Mouse (Mus musculus): Measurements from ENCODE around the gene Sde2. TPM values are rescaled to one million over a fixed set of nuclear protein-coding genes. Genes with fewer than 3 reads are reported as not detected.
A peak's percentile ranks its signal among the peaks of the same experiment; 100 is the strongest.

The Sde2 gene
- polyA plus RNA-seq, 1 experiment: 18.2 TPM

DNA sequence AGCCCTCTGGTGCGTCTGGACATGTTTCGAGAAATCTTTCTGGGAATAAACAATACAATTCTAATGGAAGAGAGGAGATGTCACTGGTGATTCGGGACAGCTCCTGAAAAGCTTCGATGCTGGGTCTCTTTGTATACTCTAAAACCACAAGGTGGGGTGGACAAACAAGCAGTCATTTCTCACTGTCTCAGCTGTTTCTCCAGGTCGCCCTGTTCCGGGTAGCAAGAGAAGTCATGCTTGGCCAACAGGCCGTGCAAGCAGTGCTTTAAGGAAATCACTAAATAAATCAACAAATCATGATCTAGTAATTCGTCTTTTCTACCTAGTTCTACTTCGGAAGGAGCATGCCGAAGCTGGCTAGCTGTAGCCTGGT lies 52.7 kb downstream of the Sde2 start:
- H3K36me3 ChIP-seq (replicated peaks; ENCODE audit: low read length): peaks cover 34% of the 10 kb centered on the region
- H3K4me1 ChIP-seq: peaks cover 56% of the 10 kb centered on the region
- H3K27me3 ChIP-seq (replicated peaks): no peaks in the 10 kb centered on the region
- no peaks in the 10 kb centered on the region for H3K9me3 ChIP-seq
- TF ChIP-seq FLI1 (IDR thresholded peaks at IDR 0.05; ENCODE audit: low read length) (no peak), GATA1 (IDR thresholded peaks at IDR 0.05; ENCODE audit: borderline replicate concordance, low read length) (no peak)
- H3K4me3 ChIP-seq (replicated peaks): peak overlapping the region; percentile 93

- TF ChIP-seq GATA1 (IDR thresholded peaks at IDR 0.05; ENCODE audit: borderline replicate concordance, low read length): no peak
- no peak for TF ChIP-seq FLI1 (IDR thresholded peaks at IDR 0.05; ENCODE audit: low read length)
- Histone ChIP-seq H3K36me3 (replicated peaks; ENCODE audit: low read length) (peaks cover 40% of the 10 kb centered on the region), H3K4me1 (peaks cover 61% of the 10 kb centered on the region), H3K27me3 (replicated peaks) (no peaks in the 10 kb centered on the region), H3K9me3 (no peaks in the 10 kb centered on the region), H3K4me3 (replicated peaks) (peak within 1 kb of the TSS; percentile 93)
These were observed 53.3 kb downstream of the Sde2 start, which contains the start of gene Pycr2 for GRCm38 (mm10) chr1:180904039-180904814. Pycr2 (plus strand) TSS chr1:180904293.

GRCm38 (mm10) chr1:180904815-180905080 lies 53.8 kb downstream of the Sde2 start:
- Histone ChIP-seq H3K4me1 (peaks cover 62% of the 10 kb centered on the region), H3K9me3 (no peaks in the 10 kb centered on the region), H3K4me3 (replicated peaks) (peak overlapping the region; percentile 93), H3K36me3 (replicated peaks; ENCODE audit: low read length) (peaks cover 44% of the 10 kb centered on the region), H3K27me3 (replicated peaks) (no peaks in the 10 kb centered on the region)
- no peak for TF ChIP-seq GATA1 (IDR thresholded peaks at IDR 0.05; ENCODE audit: borderline replicate concordance, low read length)

DNA sequence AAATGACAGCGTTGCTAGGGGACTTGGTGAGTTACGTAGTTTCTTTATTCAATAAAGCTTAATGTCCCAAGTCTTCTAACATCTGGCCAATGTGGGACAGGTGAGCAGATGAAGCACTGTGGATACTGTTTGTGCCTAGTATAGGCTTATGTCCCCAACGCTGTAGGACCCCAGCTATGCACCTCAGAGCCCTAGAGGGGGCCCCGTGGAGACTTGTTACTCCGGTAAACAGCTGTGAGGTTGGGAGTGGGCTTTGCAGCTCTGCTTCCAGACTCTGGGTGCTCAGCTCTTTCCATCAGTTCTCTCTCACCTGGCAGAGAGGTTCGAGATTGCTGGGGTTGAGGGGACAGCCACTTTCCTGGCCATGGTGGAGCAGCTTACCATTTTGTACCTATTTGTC lies 54.4 kb downstream of the Sde2 start:
- peaks cover 44% of the 10 kb centered on the region for H3K36me3 ChIP-seq (replicated peaks; ENCODE audit: low read length)
- H3K4me1 ChIP-seq: peaks cover 62% of the 10 kb centered on the region
- H3K9me3 ChIP-seq: no peaks in the 10 kb centered on the region
- no peak for TF ChIP-seq GATA1 (IDR thresholded peaks at IDR 0.05; ENCODE audit: borderline replicate concordance, low read length)
- TF ChIP-seq FLI1 (IDR thresholded peaks at IDR 0.05; ENCODE audit: low read length): no peak
- no peak overlapping the region for H3K4me3 ChIP-seq (replicated peaks)
- H3K27me3 ChIP-seq (replicated peaks): no peaks in the 10 kb centered on the region

GRCm38 (mm10) chr1:180905876-180906275 lies 54.9 kb downstream of the Sde2 start:
- Histone ChIP-seq H3K27me3 (replicated peaks) (no peaks in the 10 kb centered on the region), H3K9me3 (no peaks in the 10 kb centered on the region), H3K4me3 (replicated peaks) (peak overlapping the region; percentile 50), H3K4me1 (peaks cover 61% of the 10 kb centered on the region), H3K36me3 (replicated peaks; ENCODE audit: low read length) (peaks cover 44% of the 10 kb centered on the region)
- TF ChIP-seq FLI1 (IDR thresholded peaks at IDR 0.05; ENCODE audit: low read length): no peak

GRCm38 (mm10) chr1:180906461-180907147 lies 55.7 kb downstream of the Sde2 start:
- Histone ChIP-seq H3K4me1 (peaks cover 64% of the 10 kb centered on the region), H3K27me3 (replicated peaks) (no peaks in the 10 kb centered on the region), H3K36me3 (replicated peaks; ENCODE audit: low read length) (peaks cover 44% of the 10 kb centered on the region), H3K9me3 (no peaks in the 10 kb centered on the region), H3K4me3 (replicated peaks) (peak overlapping the region; percentile 50)
- TF ChIP-seq GATA1 (IDR thresholded peaks at IDR 0.05; ENCODE audit: borderline replicate concordance, low read length): no peak
- TF ChIP-seq FLI1 (IDR thresholded peaks at IDR 0.05; ENCODE audit: low read length): no peak

GRCm38 (mm10) chr1:180911138-180911537 lies 60.2 kb downstream of the Sde2 start:
- Histone ChIP-seq H3K4me3 (replicated peaks) (no peak overlapping the region), H3K27me3 (replicated peaks) (peaks cover 7% of the 10 kb centered on the region), H3K9me3 (peaks cover 10% of the 10 kb centered on the region), H3K4me1 (peaks cover 38% of the 10 kb centered on the region), H3K36me3 (replicated peaks; ENCODE audit: low read length) (peaks cover 35% of the 10 kb centered on the region)
- no peak for TF ChIP-seq FLI1 (IDR thresholded peaks at IDR 0.05; ENCODE audit: low read length)
- no peak for TF ChIP-seq GATA1 (IDR thresholded peaks at IDR 0.05; ENCODE audit: borderline replicate concordance, low read length)

GRCm38 (mm10) chr1:180911653-180912287 lies 60.8 kb downstream of the Sde2 start:
- TF ChIP-seq FLI1 (IDR thresholded peaks at IDR 0.05; ENCODE audit: low read length): no peak
- TF ChIP-seq GATA1 (IDR thresholded peaks at IDR 0.05; ENCODE audit: borderline replicate concordance, low read length): no peak
- H3K27me3 ChIP-seq (replicated peaks): peaks cover 8% of the 10 kb centered on the region
- H3K9me3 ChIP-seq: peaks cover 13% of the 10 kb centered on the region
- H3K36me3 ChIP-seq (replicated peaks; ENCODE audit: low read length): peaks cover 28% of the 10 kb centered on the region
- H3K4me3 ChIP-seq (replicated peaks): no peak overlapping the region
- H3K4me1 ChIP-seq: peaks cover 31% of the 10 kb centered on the region

GRCm38 (mm10) chr1:180912792-180913191 lies 61.9 kb downstream of the Sde2 start:
- Histone ChIP-seq H3K4me3 (replicated peaks) (no peak overlapping the region), H3K36me3 (replicated peaks; ENCODE audit: low read length) (peaks cover 18% of the 10 kb centered on the region), H3K4me1 (peaks cover 24% of the 10 kb centered on the region), H3K27me3 (replicated peaks) (peaks cover 11% of the 10 kb centered on the region), H3K9me3 (peaks cover 13% of the 10 kb centered on the region)
- TF ChIP-seq FLI1 (IDR thresholded peaks at IDR 0.05; ENCODE audit: low read length) (no peak), GATA1 (IDR thresholded peaks at IDR 0.05; ENCODE audit: borderline replicate concordance, low read length) (no peak)

DNA sequence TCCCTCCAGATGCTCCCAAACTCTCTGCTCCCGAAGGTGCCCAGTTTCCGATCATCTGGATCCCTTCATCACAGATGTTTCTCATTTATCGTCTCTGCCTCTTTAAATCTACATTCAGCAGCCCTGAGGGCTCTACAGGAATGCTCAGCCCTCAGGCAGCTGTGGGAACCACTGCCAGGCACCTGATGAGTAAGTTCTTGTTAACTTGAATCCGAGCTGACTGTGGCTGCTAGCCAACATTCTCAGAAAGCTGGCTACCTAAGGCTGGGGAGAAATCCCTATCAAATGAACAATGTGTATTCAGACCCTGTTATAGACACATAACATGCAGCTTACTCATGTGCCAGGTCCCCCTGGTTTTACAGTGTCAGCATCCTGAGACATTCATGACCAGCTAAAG lies 62.9 kb downstream of the Sde2 start:
- Histone ChIP-seq H3K4me3 (replicated peaks) (no peak overlapping the region), H3K9me3 (peaks cover 13% of the 10 kb centered on the region), H3K4me1 (peaks cover 14% of the 10 kb centered on the region)

More for the DNA sequence above, 62.9 kb downstream of the Sde2 start:
- H3K36me3 ChIP-seq (replicated peaks; ENCODE audit: low read length): peaks cover 8% of the 10 kb centered on the region
- TF ChIP-seq GATA1 (IDR thresholded peaks at IDR 0.05; ENCODE audit: borderline replicate concordance, low read length) (no peak), FLI1 (IDR thresholded peaks at IDR 0.05; ENCODE audit: low read length) (no peak)
- H3K27me3 ChIP-seq (replicated peaks): peaks cover 11% of the 10 kb centered on the region

Measured in megakaryocyte, embryonic 14.5 days (primary cell).